Mouse (Mus musculus) adrenal gland, adult 2 months (tissue): ENCODE measurements around the gene Ube2j2. TPM values are rescaled to one million over a fixed set of nuclear protein-coding genes. Genes with fewer than 3 reads are reported as not detected.
A peak's percentile ranks its signal among the peaks of the same experiment; 100 is the strongest.

Experiments used
- DNase-seq: peaks from one replicate; pipeline ENCODE4 v3.0.0; 2021
- long read RNA-seq: library from polyadenylated mRNA; stranded (forward); transcript quantifications from one replicate; pipeline ENCODE4 v2.0.0, GENCODE M21; 2021
- polyA plus RNA-seq: library from polyadenylated mRNA; depleted of rRNA; stranded (reverse); fragments of >200 nt; gene quantifications from 2 replicates; pipeline ENCODE4 v1.2.3, GENCODE M21; 2012; rRNA removed
- total RNA-seq, 2 experiments: library from RNA; stranded (reverse); gene quantifications; 2 replicates each; pipeline ENCODE4 v1.2.3; 2021

Ube2j2 gene
- total RNA-seq (10 to 100 TPM; 64.1 to 94.4 TPM), polyA plus RNA-seq (93.2 and 95.5 TPM in 2 replicates)
- long read RNA-seq, transcript Ube2j2-201 (8 exons, 3,483 nt), result major isoform, 15 of 48 reads
- long read RNA-seq, transcript Ube2j2-205 (8 exons, 1,434 nt), result minor isoform, 5 of 48 reads
- long read RNA-seq, transcript Ube2j2-213 (7 exons, 3,339 nt), result minor isoform, 13 of 48 reads
- long read RNA-seq, partial matches to known transcripts, result 5 of 48 reads
- long read RNA-seq, other reads (novel, unspliced or antisense), result 6 of 48 reads

GRCm38 (mm10) chr4:155943534-155944249 is at the start of gene Ube2j2:
Gene Ube2j2, plus strand, starts transcription at chr4:155943831.
- peak; percentile 99 for DNase-seq

GRCm38 (mm10) chr4:155894311-155894881 is 49.2 kb upstream of the Ube2j2 start:
- DNase-seq, result peak; percentile 85

DNA sequence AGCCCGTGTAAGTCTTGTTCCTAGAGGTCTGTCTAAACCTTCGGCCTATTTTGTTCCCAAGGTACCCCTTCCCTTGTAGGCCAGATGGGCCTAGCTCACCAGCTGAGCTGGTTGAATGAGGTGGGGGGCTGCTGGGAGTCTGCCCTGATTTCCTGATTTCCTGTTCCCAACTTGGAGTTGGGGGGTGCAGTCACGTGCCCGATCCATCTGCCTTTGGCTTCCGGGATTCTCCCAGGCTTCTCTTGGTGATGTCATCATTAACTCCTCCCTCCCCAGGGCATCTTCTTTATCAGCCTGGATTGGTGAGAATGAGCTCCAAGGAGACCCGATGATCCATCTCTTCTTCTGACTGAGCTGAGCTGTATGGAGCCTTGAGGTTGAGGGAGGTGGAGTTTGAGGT is 48.4 kb upstream of the Ube2j2 start:
- DNase-seq, result peak; percentile 54

GRCm38 (mm10) chr4:155895826-155896225 is 47.8 kb upstream of the Ube2j2 start:
- DNase-seq, result peak; percentile 2

DNA sequence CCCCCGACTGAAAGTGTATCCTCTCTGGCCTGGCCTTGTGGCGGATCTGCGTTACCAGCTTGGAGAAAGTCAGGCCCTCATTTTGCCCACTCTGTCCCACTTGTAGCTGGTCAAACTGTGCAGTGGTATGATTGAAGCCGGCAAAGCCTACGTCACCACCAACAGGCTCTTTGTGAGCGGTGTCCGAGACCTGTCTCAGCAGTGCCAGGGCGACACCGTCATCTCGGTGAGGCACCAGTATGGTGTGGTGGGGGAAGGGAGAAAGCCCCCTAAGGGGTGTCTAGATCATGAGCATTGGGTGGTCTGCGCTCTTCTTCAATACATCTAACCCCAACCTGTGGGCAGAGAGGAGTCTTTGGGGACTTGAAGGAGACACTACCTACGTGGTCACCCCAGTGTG is 47.2 kb upstream of the Ube2j2 start:
- DNase-seq, result no peak

- DNase-seq, result peak; percentile 2
Observed at GRCm38 (mm10) chr4:155898318-155898717, 45.3 kb upstream of the Ube2j2 start.

GRCm38 (mm10) chr4:155899355-155899754 is 44.3 kb upstream of the Ube2j2 start:
- DNase-seq, result peak; percentile 13

DNA sequence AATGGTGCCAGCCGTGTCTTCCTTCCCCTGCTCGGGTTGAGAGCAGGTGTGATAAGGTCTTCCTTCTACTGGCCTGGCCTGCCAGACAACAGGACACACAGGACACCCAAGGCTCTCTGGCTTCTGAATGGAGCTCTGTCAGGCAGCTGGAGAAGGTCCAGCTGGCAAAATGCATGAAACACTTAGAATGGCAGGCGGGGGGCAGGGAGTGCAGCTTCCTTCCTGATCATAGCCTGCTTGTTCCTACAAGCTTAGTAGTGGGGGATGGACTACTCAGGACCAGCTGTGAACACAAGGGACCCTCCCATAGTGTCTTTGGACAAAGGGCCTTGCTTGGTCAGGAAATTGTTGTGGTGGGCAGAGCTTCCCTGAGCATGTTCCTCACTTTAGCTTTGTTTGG is 42.4 kb upstream of the Ube2j2 start:
- DNase-seq, result peak; percentile 37

GRCm38 (mm10) chr4:155903246-155903645 is 40.4 kb upstream of the Ube2j2 start:
- no peak for DNase-seq

DNA sequence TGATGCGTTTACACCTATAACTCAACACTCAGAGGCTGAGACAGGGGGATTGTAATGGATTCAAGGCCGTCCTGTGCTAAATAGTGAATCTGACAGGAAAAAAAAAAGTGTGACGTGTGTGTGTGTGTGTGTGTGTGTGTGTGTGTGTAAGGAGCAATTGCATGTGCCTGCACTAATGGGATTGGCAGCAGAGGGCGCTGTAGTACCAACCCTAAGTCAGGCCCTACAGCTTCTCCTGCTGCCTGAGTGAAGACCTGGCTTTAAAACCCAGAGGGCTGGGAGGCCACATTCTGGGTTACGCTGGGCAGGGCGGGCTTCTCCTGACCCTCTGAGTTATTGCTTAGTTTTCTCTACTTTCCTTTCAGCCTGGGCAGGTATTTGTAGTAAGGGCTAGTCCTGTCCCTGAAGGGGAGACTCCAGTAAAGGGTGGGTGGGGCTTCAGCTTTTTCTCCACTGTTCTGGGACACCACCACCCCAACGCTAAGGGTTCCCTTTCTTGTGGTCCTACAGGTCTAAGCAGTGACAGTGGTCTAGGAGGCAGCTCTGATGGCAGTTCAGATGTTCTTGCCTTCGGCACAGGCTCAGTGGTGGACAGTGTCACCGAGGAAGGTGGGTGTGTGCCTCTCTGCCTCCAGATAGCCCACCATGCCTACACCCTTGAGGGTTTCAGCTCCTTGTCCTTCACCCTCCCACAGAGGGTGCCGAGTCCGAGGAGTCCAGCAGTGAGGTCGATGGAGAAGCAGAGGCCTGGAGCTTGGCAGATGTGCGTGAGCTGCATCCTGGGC is 39.1 kb upstream of the Ube2j2 start:
- DNase-seq, result peak; percentile 19

GRCm38 (mm10) chr4:155905634-155906033 is 38.0 kb upstream of the Ube2j2 start:
- DNase-seq, result peak; percentile 3

- DNase-seq, result peak; percentile 1
Observed at GRCm38 (mm10) chr4:155906125-155906524, 37.5 kb upstream of the Ube2j2 start.

GRCm38 (mm10) chr4:155907003-155907402 is 36.6 kb upstream of the Ube2j2 start:
- peak; percentile 10 for DNase-seq

GRCm38 (mm10) chr4:155908281-155908680 is 35.4 kb upstream of the Ube2j2 start:
- peak; percentile 3 for DNase-seq

DNA sequence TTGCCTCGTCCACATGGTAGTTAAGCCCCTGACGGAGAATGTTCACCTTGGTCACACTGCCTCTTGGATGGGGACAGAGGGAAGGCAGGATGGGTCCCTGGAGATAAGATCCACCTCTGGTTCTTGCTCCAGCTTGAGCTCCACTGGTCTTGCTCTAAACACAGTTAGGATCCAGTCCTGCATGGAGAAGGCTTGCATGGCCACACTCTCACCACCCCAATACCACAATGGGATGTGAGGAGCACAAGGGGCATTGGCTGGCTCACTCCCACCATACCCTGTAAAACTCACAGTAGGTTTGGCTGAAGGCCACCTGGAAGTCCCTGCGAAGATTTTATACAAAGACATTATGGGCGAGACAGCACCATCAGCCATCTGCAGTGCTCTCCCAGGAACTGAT is 34.9 kb upstream of the Ube2j2 start:
- DNase-seq, result no peak

- no peak for DNase-seq
Observed at GRCm38 (mm10) chr4:155932031-155932430, 11.6 kb upstream of the Ube2j2 start.

DNA sequence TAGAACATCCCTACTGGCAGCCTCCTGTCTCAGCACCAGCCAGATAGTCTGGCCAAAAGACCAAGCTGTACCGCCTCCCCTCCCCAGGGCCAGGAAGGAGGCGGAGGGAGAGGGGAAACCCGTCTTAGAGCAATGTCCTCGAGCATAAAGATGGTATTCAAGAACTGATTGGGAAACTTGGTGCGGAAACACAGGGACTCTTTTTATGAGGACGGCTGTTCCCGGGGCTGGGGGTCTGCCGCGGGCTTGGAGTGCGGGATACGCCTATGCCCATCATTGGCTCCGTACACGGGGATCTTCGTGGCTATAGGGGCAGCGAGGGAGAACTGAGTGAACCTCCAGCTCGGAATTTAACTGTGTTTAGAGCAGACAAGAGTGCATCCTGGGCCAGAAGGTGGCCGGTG is 580 bp upstream of the Ube2j2 start:
- DNase-seq, result no peak

- DNase-seq, result no peak
Observed at GRCm38 (mm10) chr4:155944271-155944670, 640 bp downstream of the Ube2j2 start.

- DNase-seq, result no peak
Observed at GRCm38 (mm10) chr4:155947094-155947493, 3.5 kb downstream of the Ube2j2 start.

DNA sequence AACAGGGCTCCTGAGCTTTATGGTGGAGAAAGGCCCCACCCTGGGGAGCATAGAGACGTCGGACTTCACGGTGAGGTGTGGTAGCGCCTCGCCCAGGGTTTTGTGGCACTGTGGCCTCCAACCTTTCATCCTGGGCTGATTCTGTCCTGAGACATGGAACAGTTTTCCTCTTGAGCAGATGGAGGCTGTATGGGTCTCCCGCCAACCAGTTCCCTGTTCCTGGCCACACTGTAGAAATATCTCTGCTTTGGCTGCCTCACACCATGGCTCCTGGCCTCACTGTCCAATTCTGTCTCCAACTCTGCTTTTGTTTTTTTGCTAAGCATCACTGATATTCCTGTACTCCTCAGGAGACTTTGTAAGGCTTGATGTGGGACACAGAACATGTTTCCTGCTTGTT is 11.9 kb downstream of the Ube2j2 start:
- DNase-seq, result no peak

DNA sequence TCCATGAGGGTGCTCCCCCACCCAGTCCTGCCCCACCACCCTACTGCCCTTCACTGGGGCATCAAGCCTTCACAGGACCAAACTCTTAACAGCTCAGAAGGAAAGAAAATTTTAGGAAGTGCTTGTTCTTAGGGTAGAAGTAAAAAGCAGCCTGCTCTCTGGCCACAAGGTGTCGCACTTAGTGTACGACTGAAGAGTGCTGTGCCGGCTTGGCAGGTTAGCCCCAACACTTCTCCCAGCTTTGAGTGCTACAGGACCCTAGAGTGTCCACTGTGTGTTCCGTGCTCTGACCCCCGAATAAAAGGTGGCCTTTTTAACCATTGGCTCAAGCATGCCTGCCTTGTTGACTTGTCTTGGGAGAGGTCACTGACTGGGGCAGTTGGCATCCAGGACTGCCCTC is 15.6 kb downstream of the Ube2j2 start:
- peak; percentile 76 for DNase-seq

DNA sequence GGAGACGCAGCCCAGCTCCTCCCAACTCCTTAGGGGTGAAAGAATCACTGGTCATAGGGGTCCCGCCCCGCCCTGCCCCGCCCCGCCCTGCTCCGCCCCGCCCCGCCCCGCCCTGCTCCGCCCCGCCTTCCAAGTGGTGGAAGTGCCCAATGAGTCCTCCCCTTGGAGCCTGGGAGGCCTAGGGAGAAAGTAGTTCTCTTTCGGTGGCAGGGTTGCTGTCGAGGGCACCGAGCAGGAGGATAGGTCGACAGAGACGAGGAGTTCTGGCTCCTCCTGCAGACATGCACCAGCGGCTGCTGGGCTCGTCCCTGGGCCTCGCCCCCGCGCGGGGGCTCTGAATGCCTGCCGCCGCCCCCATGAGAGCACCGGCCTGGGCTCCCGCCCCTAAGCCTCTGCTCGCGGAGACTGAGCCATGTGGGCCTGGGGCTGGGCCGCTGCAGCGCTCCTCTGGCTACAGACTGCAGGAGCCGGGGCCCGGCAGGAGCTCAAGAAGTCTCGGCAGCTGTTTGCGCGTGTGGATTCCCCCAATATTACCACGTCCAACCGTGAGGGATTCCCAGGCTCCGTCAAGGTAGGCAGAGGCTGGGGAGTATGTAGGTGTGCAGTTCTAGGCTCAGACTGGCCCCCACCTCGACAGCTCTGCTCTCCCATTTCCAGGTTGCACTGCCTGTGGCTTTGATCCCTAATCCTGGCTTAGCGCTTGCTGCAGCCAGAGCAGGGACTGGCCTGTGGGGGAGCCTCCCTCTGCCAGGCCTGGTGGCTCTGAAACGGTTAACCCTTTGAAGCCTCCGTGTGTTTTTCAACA is 18.7 kb downstream of the Ube2j2 start, which contains the start of gene C1qtnf12:
TSS of gene C1qtnf12 (plus strand) at position 152 of the 805 bp plus-strand sequence.
- peak; percentile 78 for DNase-seq
